Mouse (Mus musculus) limb, embryonic 12.5 days (tissue): ENCODE measurements around the gene Hoxa7. TPM values are rescaled to one million over a fixed set of nuclear protein-coding genes. Genes with fewer than 3 reads are reported as not detected.

Experiments
- ATAC-seq: fragments of 200-750 bp; cut with Nextera tagmentation; 2 replicates; pipeline ENCODE4 v1.8.0; 2017; ENCODE audit warnings: low read depth, moderate TSS enrichment; ENCODE audit not compliant: insufficient number of reproducible peaks, insufficient read depth, low FRiP score, low TSS enrichment
- H3K27ac ChIP-seq: fragments of 300-500 bp; sonication (generic); 2 replicates; pipeline ENCODE4 v1.5.1; 2016; ENCODE audit warnings: mild to moderate bottlenecking, moderate library complexity
- H3K27me3 ChIP-seq: fragments of 300-500 bp; sonication (generic); 2 replicates; pipeline ENCODE4 v1.6.1; 2016; ENCODE audit warnings: mild to moderate bottlenecking, moderate library complexity
- H3K36me3 ChIP-seq: fragments of 300-500 bp; sonication (generic); 2 replicates; pipeline ENCODE4 v1.6.1; 2016; ENCODE audit warnings: mild to moderate bottlenecking, moderate library complexity
- H3K4me1 ChIP-seq: fragments of 300-500 bp; sonication (generic); replicated peaks from 2 replicates; pipeline ENCODE4 v1.6.1; 2016
- H3K4me2 ChIP-seq: fragments of 300-500 bp; sonication (generic); 2 replicates; pipeline ENCODE4 v1.6.1; 2016; ENCODE audit warnings: mild to moderate bottlenecking, moderate library complexity
- H3K4me3 ChIP-seq: fragments of 300-500 bp; sonication (generic); replicated peaks from 2 replicates; pipeline ENCODE4 v1.5.1; 2016; ENCODE audit warnings: mild to moderate bottlenecking
- H3K9ac ChIP-seq: fragments of 300-500 bp; sonication (generic); replicated peaks from 2 replicates; pipeline ENCODE4 v1.6.1; 2016; ENCODE audit warnings: mild to moderate bottlenecking, moderate library complexity
- H3K9me3 ChIP-seq: fragments of 300-500 bp; sonication (generic); 2 replicates; pipeline ENCODE4 v1.6.1; 2016; ENCODE audit warnings: mild to moderate bottlenecking, moderate library complexity
- WGBS: fragments of 180-500 bp; shearing (Covaris S2); methylation state at CpG from one replicate; pipeline ENCODE4 v1.1.7; 2016; 5-methylcytosine and 5-hydroxymethylcytosine counted together
- polyA plus RNA-seq: library from polyadenylated mRNA; unstranded; fragments of >200 nt; fragmentation: Nextera tagmentation; extraction: Ambion mirVana; gene quantifications from 2 replicates; pipeline ENCODE4 v1.2.1, GENCODE M21; 2016

Gene Hoxa7
- polyA plus RNA-seq, 1 experiment from 2014 or later: 11.7 TPM

DNA sequence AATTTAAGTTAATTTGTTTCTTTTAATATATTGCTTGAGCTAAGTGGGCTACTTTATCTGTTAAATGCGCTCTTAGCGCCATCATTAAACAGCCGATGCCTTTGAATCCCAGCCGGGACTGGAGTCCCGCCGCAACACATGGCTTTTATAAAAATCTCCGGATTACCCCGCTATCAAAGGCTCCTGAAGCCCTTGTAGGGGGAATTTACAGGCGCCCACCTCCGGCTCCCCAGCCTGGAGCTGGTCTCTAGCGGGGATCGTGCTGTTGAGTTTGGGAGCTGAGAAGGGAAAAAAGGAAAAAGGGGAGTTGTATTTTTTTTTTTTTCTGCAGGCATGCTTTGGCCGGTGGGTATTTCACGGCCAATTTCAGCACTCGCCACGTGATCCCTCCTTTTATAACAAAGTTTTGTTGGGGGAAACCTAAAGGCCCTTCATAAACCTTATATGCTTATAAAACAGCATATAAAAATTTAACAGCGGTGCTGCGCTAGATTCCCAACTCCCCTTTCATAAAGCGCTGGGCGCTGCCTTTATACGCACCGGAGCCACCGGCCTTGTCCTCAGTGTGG is 22.9 kb upstream of the Hoxa7 start:
- 0% methylated on average over 23 of the region's 23 CpGs for WGBS

DNA sequence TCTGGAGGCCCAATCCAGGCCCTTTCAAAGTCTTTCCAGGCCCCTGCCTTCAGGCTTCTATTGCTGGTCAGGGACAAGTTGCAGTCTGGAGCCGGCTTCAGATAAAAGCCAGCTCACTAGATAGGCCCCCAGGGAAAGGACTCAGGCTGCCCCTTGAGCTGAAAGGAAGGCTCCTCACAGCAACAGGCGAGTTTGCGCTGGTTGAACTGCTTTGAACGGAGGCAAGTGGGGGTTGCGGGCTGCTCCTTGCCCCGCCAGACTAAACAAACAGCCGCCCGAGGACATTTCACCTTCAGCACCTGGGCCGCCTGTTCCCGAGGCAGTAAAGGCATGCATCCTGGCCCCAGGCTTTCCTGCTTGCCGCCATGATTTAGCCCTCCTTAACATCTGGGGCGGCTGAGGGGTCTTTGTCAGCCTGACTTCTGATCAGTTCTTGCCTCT is 22.0 kb upstream of the Hoxa7 start:
- peak overlapping the region; percentile 100 for H3K9ac ChIP-seq
- H3K4me3 ChIP-seq: peak overlapping the region; percentile 99
- ATAC-seq: 0 out of 2 replicates have a peak, but pooled peaks have one; percentile 0
- 2% methylated on average over 12 of the region's 12 CpGs for WGBS
- no peaks in the 10 kb centered on the region for H3K36me3 ChIP-seq
- peaks cover 10% of the 10 kb centered on the region for H3K27me3 ChIP-seq
- peaks cover 38% of the 10 kb centered on the region for H3K4me1 ChIP-seq
- H3K9me3 ChIP-seq: no peaks in the 10 kb centered on the region
- peak overlapping the region; percentile 96 for H3K4me2 ChIP-seq
- H3K27ac ChIP-seq: peak overlapping the region; percentile 100

More for the DNA sequence above, 22.9 kb upstream of the Hoxa7 start:
- H3K36me3 ChIP-seq: peaks cover 5% of the 10 kb centered on the region
- H3K9ac ChIP-seq: peak overlapping the region; percentile 100
- H3K27me3 ChIP-seq: peaks cover 10% of the 10 kb centered on the region
- peaks cover 40% of the 10 kb centered on the region for H3K4me1 ChIP-seq
- peak overlapping the region; percentile 100 for H3K27ac ChIP-seq
- peak overlapping the region; percentile 99 for H3K4me3 ChIP-seq
- H3K4me2 ChIP-seq: peak overlapping the region; percentile 96
- ATAC-seq: no peak
- H3K9me3 ChIP-seq: no peaks in the 10 kb centered on the region

DNA sequence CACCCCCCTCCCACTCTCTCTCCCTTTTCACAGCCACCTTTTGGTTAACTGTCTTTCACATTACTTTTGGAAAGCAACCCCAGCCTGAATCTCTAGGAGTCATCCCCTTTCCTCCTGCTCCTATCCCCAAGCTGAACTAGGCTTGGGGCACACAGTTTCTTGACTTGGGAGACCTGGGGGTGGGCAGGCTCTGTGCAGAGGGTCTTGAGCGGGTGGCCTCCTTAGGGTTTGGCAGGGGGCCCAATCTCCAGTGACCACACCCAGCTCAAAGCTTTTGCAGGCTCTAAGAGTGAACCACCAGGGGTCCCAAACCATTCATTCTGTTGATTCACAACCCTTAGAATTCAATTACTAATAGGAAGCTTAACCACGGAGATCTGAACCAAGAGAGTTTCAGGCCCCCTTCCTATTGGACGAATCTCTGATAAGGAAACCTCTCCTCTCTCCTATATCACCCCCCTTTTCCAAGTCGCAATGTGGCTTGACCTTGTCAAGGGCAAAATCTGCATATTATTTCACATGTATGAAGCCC is 21.2 kb upstream of the Hoxa7 start:
- Histone ChIP-seq H3K9me3 (no peaks in the 10 kb centered on the region), H3K9ac (peak overlapping the region; percentile 100), H3K36me3 (no peaks in the 10 kb centered on the region), H3K27me3 (peaks cover 5% of the 10 kb centered on the region), H3K4me2 (peak overlapping the region; percentile 96), H3K4me1 (peaks cover 35% of the 10 kb centered on the region), H3K4me3 (peak overlapping the region; percentile 99), H3K27ac (peak overlapping the region; percentile 100)
- 3% methylated on average over 4 of the region's 4 CpGs for WGBS
- ATAC-seq: no peak

DNA sequence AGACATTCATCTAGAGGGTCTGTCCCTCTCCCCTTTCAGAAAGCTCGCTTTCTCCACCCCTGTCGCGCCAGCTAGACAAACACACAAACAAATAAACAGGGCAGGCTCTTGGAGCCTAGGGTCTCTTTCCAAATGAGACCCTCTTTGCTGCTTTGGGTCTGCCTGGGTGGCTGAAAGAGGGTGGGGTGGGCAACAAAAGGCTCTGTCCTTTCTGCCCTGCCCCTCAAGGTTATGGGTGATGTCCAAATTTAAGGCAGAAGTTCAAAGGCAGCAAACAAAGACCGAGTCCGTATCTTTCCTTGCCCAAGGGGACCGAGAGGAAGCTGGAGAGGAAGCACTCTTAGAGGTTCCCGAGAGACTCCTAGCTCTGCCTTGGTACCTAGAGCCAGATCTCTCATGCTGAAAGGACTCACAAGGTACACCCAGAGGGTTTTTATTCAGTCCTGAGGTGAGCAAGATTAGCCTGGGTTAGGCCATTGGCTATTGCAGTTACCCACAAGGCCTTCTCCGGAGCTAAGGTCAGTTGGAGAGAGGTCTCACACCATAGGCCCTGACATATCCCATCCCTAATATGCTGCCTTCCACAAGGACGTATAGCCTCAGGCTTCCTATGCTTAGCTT is 19.5 kb upstream of the Hoxa7 start:
- Histone ChIP-seq H3K9ac (peak overlapping the region; percentile 100), H3K27ac (peak overlapping the region; percentile 100), H3K4me3 (peak overlapping the region; percentile 99), H3K4me1 (peaks cover 46% of the 10 kb centered on the region), H3K27me3 (peaks cover 4% of the 10 kb centered on the region), H3K36me3 (peaks cover 4% of the 10 kb centered on the region; the same call in 1 of the 2 replicates), H3K9me3 (no peaks in the 10 kb centered on the region), H3K4me2 (peak overlapping the region; percentile 96)
- 2% methylated on average over 9 of the region's 9 CpGs for WGBS
- ATAC-seq: peak; percentile 3; the same call in 1 of the 2 replicates

DNA sequence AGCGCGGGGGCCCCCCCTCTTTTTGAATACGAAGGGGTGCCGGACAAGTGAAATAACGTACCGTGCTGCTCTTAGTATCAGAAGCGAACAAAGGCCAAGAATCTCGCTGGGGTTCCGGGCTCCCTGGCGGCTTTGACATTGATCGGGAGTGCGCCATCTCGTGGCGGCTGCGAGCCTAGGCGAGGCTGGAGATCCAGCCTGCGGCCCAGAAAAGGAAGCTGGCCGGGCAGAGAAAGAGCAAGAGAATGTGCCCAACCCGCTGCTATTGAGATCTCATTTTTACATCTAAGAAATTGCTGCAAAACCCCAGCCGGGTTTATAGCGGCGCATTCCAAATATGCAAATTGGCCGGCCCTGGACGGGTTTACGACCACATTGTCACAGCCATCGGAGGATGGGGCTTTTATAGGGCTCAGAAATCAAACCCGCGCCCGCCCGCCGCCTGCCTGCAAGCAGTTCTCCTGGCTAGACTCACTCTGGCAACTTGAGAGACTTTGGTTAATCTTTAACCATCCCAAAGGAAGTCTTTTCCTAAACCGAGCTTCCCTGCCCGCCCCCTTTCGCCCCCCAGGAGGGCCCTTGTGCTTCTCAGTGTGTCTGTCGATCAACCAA is 18.8 kb upstream of the Hoxa7 start, which contains the start of gene Hoxa10:
Hoxa10 (minus strand) TSS at position 466 of the 612 bp plus-strand sequence.
- under 1% methylated on average over 35 of the region's 35 CpGs for WGBS
- H3K27ac ChIP-seq: peak within 1 kb of the TSS; percentile 100
- H3K9ac ChIP-seq: peak within 1 kb of the TSS; percentile 100

DNA sequence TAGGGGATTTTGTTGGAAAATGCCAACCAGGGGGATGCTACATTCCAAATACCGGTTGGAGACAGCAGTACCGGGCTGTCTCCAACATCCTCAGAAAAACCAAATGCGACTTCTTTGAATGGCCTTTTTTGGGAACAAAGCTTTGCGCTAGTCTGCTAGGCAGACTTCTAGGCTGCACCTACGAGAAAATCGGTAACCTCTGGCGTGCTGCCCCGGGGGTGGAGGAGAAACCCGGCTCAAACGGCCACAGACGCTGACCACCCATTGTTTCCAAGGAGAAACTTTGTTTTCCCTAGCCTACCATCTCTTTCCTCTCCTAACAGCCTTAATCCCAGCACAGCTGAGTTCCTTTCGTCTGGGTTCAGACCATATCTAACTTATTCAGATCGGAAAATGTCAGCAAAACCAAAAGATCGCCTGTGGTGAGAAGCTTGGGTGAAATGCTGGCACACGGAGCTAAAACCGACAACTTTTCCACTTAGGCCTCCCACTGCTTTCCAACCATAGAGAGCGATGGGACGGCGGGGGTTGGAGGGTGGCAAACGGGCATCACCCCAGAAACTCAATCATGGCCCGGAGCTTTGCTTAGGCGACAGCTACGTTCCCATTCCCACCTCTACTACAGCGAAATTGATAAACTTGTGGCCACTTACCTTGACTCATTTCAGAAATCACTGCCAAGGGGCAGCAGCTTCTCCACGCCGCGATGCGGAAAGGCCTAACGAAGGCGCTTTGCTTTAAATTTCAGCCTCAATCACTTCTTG is 18.2 kb upstream of the Hoxa7 start:
- Histone ChIP-seq H3K36me3 (peaks cover 11% of the 10 kb centered on the region; the same call in 1 of the 2 replicates), H3K4me3 (peak overlapping the region; percentile 99), H3K9me3 (no peaks in the 10 kb centered on the region), H3K27ac (peak overlapping the region; percentile 100), H3K4me2 (peak overlapping the region; percentile 96), H3K4me1 (peaks cover 58% of the 10 kb centered on the region), H3K9ac (peak overlapping the region; percentile 100), H3K27me3 (peaks cover 3% of the 10 kb centered on the region; the same call in 1 of the 2 replicates)
- under 1% methylated on average over 30 of the region's 30 CpGs for WGBS
- no peak for ATAC-seq

More for the DNA sequence above, 18.8 kb upstream of the Hoxa7 start, which contains the start of gene Hoxa10:
- Histone ChIP-seq H3K9me3 (no peaks in the 10 kb centered on the region), H3K4me2 (peak within 1 kb of the TSS; percentile 96), H3K4me3 (peak within 1 kb of the TSS; percentile 99), H3K4me1 (peaks cover 52% of the 10 kb centered on the region), H3K36me3 (peaks cover 10% of the 10 kb centered on the region; the same call in 1 of the 2 replicates), H3K27me3 (peaks cover 3% of the 10 kb centered on the region; the same call in 1 of the 2 replicates)
- ATAC-seq: peak; percentile 15; the same call in 1 of the 2 replicates

DNA sequence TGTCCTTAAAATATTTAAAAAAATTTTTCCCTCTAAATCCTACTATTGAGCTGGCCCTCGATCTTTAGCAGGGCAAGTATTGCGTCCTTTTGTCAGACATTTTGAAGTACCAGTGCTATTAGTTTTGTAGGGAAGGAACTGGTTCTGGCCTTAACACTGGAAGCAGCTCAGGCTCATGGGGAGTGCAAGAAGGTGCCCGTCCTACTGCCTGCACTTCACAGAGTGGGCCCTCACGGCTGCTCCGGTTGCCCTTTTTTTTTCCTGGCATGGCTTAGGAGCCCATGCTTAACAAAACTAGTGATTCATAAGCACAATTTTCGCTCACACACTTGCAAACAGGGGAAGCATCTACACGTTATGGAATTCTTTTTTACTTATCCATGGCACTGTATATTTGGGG is 17.3 kb upstream of the Hoxa7 start:
- 2% methylated on average over 7 of the region's 7 CpGs for WGBS
- Histone ChIP-seq H3K9me3 (no peaks in the 10 kb centered on the region), H3K4me3 (peak overlapping the region; percentile 99), H3K4me2 (peak overlapping the region; percentile 96), H3K4me1 (peaks cover 57% of the 10 kb centered on the region), H3K9ac (peak overlapping the region; percentile 100), H3K36me3 (peaks cover 16% of the 10 kb centered on the region), H3K27ac (peak overlapping the region; percentile 100), H3K27me3 (peaks cover 3% of the 10 kb centered on the region; the same call in 1 of the 2 replicates)
- no peak for ATAC-seq

DNA sequence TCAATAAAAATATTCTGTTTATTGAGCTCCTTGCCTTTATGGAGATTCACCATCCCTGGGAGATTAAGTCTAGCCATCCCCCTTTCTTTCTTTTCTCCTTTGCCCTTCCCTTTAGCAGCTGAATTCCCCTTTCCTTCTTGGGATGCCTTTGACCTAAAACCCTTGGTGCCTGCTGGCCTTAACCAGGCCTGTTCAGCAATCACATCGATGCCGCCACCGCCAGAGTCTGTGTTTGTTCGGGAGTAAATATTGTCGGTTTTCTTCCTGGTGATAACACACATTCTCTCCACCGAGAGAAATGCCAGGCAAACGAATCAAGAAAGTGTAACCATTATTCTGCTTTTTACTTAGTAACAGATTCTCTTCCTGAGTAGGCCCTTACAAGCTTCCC is 16.5 kb upstream of the Hoxa7 start:
- Histone ChIP-seq H3K9ac (peak overlapping the region; percentile 100), H3K4me3 (peak overlapping the region; percentile 99), H3K36me3 (peaks cover 25% of the 10 kb centered on the region), H3K27ac (peak overlapping the region; percentile 100), H3K4me2 (peak overlapping the region; percentile 96), H3K9me3 (no peaks in the 10 kb centered on the region), H3K27me3 (peaks cover 3% of the 10 kb centered on the region; the same call in 1 of the 2 replicates), H3K4me1 (peaks cover 49% of the 10 kb centered on the region)
- ATAC-seq: no peak
- 4% methylated on average over 7 of the region's 7 CpGs for WGBS

DNA sequence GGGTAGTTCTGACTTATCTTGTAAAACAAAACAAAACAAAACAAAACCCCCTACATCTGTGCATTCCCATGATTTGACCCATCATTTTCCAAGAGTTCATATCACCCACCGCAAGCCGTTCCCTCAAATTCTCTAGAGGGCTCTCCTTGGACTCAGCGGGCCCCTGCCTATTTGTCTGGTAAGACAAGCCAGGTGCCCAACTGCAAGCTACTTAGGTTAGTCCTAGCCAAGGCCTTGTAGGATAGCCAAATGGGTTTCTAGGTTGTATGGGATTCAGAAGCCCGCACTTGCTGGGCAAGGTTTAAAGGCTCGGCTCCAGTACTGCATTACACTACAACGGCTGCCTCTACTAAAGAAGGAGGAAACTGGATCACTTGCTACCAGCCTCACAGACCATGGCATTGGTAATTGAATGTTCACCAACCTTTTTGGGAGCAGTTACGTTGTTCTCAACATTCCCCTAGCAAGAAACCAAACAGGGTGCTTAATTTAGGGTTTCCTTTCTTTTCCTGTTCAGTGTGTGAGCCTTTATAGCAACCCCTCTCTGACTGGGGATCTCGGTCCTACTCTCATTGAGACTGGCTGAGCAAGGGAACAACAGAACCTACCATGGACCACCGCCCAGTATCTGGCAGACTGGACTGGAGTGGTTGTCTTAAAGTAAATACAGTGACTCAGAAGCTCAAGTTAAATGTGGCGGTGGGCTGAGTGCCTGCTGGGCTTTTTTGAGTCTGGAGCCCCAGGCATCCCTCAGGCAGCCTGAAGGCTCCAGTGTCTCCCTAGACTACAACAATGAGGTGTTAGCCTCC is 15.9 kb upstream of the Hoxa7 start:
- peak overlapping the region; percentile 99 for H3K4me3 ChIP-seq
- peak overlapping the region; percentile 100 for H3K9ac ChIP-seq

DNA sequence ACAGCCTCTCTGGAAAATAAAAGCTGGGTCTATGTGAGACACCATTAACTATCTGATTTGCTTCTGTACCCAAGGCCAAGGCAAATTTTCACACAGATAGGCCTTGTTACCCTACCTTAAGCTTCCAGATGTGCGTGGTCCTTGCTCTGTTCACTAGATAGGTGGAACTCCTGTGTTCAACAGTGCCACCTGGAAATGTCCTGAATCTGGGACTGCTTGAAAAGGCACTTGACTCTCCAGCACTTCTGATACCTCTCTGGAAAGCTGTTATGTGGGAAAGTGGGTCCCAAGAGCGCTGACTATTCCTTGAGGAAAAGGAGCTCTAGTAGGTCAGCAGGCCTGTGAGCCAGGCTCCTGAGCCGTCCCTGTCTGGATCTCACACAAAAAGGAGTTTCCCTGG is 15.2 kb upstream of the Hoxa7 start:
- Histone ChIP-seq H3K4me3 (peak overlapping the region; percentile 99), H3K36me3 (peaks cover 38% of the 10 kb centered on the region), H3K4me2 (peak overlapping the region; percentile 96), H3K9ac (peak overlapping the region; percentile 100), H3K9me3 (no peaks in the 10 kb centered on the region), H3K27ac (peak overlapping the region; percentile 100), H3K27me3 (peaks cover 3% of the 10 kb centered on the region; the same call in 1 of the 2 replicates), H3K4me1 (peaks cover 35% of the 10 kb centered on the region)
- WGBS: 8% methylated on average over 3 of the region's 3 CpGs
- no peak for ATAC-seq

More for the DNA sequence above, 15.9 kb upstream of the Hoxa7 start:
- peaks cover 43% of the 10 kb centered on the region for H3K4me1 ChIP-seq
- H3K27me3 ChIP-seq: peaks cover 3% of the 10 kb centered on the region; the same call in 1 of the 2 replicates
- WGBS: 4% methylated on average over 10 of the region's 10 CpGs
- H3K9me3 ChIP-seq: no peaks in the 10 kb centered on the region
- no peak for ATAC-seq
- peaks cover 31% of the 10 kb centered on the region for H3K36me3 ChIP-seq
- peak overlapping the region; percentile 96 for H3K4me2 ChIP-seq
- H3K27ac ChIP-seq: peak overlapping the region; percentile 100
